Mouse (Mus musculus): ENCODE measurements around the gene Rprd2. TPM values are rescaled to one million over a fixed set of nuclear protein-coding genes. Genes with fewer than 3 reads are reported as not detected.
"Not testable (repeated sequence)": the region's sequence is repeated elsewhere in the genome, so short reads cannot be mapped to it uniquely, and the experiment has no call there.

Rprd2 gene
- polyA plus RNA-seq, 1 experiment from 2014 or later, result 21.1 TPM

GRCm38 (mm10) chr3:95851317-95851716 lies 32.7 kb upstream of the Rprd2 start:
- no peak for DNase-seq (ENCODE audit: extremely low spot score, low spot score)
- no peak overlapping the region for H3K4me3 ChIP-seq
- no peak overlapping the region for H3K27ac ChIP-seq
- H3K9me3 ChIP-seq, result no peaks in the 10 kb centered on the region
- H3K36me3 ChIP-seq (replicated peaks), result peaks cover 74% of the 10 kb centered on the region
- peaks cover 13% of the 10 kb centered on the region for H3K4me1 ChIP-seq
- no peaks in the 10 kb centered on the region for H3K27me3 ChIP-seq (ENCODE audit: poor library complexity, severe bottlenecking)
- 92% methylated on average over 8 of the region's 8 CpGs for WGBS

DNA sequence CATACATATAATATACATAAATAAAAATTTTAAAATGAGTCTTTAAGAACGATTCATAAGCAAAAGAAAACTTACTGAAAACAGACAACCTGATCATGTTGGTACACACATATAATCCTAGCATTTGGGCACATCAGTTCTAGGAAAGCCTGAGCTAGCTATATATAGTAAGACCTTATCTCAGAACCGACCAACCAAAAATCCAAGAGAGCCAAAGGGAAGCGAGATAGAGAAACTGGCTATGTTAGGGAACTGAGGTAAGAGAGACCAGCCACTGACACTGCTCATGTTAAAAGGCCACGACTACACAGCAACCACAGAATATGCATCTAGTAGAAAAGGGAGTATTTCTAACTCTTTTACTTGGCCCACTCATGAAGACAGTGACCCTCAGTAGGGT lies 31.9 kb upstream of the Rprd2 start:
- Histone ChIP-seq H3K9me3 (no peaks in the 10 kb centered on the region), H3K4me3 (no peak overlapping the region), H3K4me1 (peaks cover 8% of the 10 kb centered on the region), H3K36me3 (replicated peaks) (peaks cover 81% of the 10 kb centered on the region), H3K27ac (no peak overlapping the region), H3K27me3 (ENCODE audit: poor library complexity, severe bottlenecking) (no peaks in the 10 kb centered on the region)
- no peak for DNase-seq (ENCODE audit: extremely low spot score, low spot score)
- WGBS, result 93% methylated on average over 4 of the region's 4 CpGs

- 85% methylated on average over 3 of the region's 3 CpGs for WGBS
- Histone ChIP-seq H3K36me3 (replicated peaks) (peaks cover 100% of the 10 kb centered on the region), H3K4me3 (no peak overlapping the region), H3K4me1 (no peaks in the 10 kb centered on the region), H3K9me3 (no peaks in the 10 kb centered on the region), H3K27ac (no peak overlapping the region), H3K27me3 (ENCODE audit: poor library complexity, severe bottlenecking) (no peaks in the 10 kb centered on the region)
- no peak for DNase-seq (ENCODE audit: extremely low spot score, low spot score)
Measured at GRCm38 (mm10) chr3:95842503-95843214, 24.0 kb upstream of the Rprd2 start.

DNA sequence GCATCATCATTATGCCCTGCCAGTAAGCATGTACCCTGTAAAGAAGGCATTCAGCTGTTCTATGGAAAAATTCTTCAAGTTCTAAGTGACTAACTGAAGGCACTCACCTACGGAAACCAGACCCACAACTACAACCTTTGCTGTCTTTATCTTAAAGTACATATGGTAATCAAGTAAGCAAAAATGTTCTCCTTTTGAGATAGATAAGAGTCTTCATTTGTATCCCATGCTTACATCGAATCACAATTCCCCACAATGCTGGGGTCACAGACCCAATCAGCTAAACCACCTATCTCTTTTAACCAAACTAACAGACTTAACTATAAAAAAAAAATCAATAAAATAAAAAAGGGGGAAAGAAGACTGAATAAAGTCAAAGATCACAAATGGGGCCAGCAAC lies 20.6 kb upstream of the Rprd2 start:
- H3K27me3 ChIP-seq (ENCODE audit: poor library complexity, severe bottlenecking), result no peaks in the 10 kb centered on the region
- no peak for DNase-seq (ENCODE audit: extremely low spot score, low spot score)
- H3K4me1 ChIP-seq, result no peaks in the 10 kb centered on the region
- no peaks in the 10 kb centered on the region for H3K9me3 ChIP-seq
- H3K36me3 ChIP-seq (replicated peaks), result peaks cover 99% of the 10 kb centered on the region
- 95% methylated on average over 2 of the region's 2 CpGs for WGBS
- no peak overlapping the region for H3K27ac ChIP-seq
- H3K4me3 ChIP-seq, result no peak overlapping the region

GRCm38 (mm10) chr3:95829053-95829452 lies 10.4 kb upstream of the Rprd2 start:
- no peak overlapping the region for H3K4me3 ChIP-seq
- no peaks in the 10 kb centered on the region for H3K27me3 ChIP-seq (ENCODE audit: poor library complexity, severe bottlenecking)
- no peak overlapping the region for H3K27ac ChIP-seq
- 94% methylated on average over 4 of the region's 4 CpGs for WGBS
- DNase-seq (ENCODE audit: extremely low spot score, low spot score), result no peak
- peaks cover 70% of the 10 kb centered on the region for H3K36me3 ChIP-seq (replicated peaks)
- no peaks in the 10 kb centered on the region for H3K4me1 ChIP-seq
- H3K9me3 ChIP-seq, result no peaks in the 10 kb centered on the region

DNA sequence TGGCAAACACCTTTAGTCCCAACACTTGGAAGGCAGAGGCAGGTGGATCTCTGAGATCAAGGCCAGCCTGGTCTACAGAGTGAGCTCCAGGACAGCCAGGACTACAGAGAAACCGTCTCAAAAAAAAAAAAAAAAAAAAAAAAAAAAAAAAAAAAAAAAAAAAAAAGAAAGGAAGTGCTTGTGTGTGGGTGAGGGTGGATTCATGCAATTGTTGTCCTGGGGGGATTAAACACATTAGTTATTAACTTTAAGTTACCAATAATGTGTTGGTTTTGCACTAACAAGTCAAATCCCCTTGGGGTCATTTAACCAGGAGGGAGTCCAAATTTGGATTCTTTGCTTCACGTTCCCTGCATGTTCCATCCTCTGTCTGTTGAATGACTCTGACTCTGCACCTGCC lies 7.6 kb upstream of the Rprd2 start:
- Histone ChIP-seq H3K9me3 (no peaks in the 10 kb centered on the region), H3K4me1 (no peaks in the 10 kb centered on the region), H3K4me3 (no peak overlapping the region), H3K27ac (no peak overlapping the region), H3K36me3 (replicated peaks) (peaks cover 42% of the 10 kb centered on the region), H3K27me3 (ENCODE audit: poor library complexity, severe bottlenecking) (no peaks in the 10 kb centered on the region)
- no peak for DNase-seq (ENCODE audit: extremely low spot score, low spot score)
- 86% methylated on average over 2 of the region's 2 CpGs for WGBS

- no peaks in the 10 kb centered on the region for H3K9me3 ChIP-seq
- no peak for DNase-seq (ENCODE audit: extremely low spot score, low spot score)
Measured at GRCm38 (mm10) chr3:95820046-95821010, 1.7 kb upstream of the Rprd2 start.

DNA sequence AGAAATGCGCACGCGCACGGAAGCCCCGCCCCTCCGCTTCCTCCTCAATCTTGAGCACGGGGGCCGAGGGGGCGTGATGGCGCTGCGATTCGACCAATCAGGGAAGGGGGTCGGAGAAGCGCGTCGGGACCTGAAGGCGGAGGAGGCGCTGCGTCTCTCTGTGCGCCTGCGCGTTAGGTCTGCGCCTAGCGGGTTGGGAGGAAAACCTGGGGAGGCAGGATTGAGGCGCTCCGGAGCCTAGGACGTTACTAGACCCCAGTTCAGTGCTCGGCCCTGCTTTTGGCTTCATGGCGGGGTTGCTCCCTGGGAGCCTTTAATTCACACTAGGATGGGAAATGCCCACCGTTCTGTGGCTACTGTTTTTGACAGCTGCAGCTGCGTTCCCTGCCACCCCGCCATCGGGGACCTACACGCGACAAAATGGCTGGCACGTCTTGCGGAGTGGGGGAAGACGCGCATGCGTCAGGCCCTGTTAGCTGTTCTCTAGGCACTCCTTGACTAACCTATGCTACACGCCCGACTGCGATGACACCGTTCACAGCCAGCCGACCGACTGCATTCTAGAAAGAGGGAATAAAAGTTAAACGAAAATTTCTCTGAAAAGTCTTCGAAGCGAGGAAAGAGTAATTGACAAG lies 805 bp upstream of the Rprd2 start:
- Histone ChIP-seq H3K4me3 (peak overlapping the region; percentile 91), H3K27me3 (ENCODE audit: poor library complexity, severe bottlenecking) (no peaks in the 10 kb centered on the region), H3K9me3 (no peaks in the 10 kb centered on the region), H3K36me3 (replicated peaks) (peaks cover 12% of the 10 kb centered on the region), H3K27ac (peak overlapping the region; percentile 100), H3K4me1 (peaks cover 36% of the 10 kb centered on the region)
- peak; percentile 99 for DNase-seq (ENCODE audit: extremely low spot score, low spot score)
- under 1% methylated on average over 49 of the region's 49 CpGs for WGBS

More at GRCm38 (mm10) chr3:95820046-95821010, 1.7 kb upstream of the Rprd2 start:
- Histone ChIP-seq H3K4me3 (peak overlapping the region; percentile 91), H3K27me3 (ENCODE audit: poor library complexity, severe bottlenecking) (no peaks in the 10 kb centered on the region), H3K4me1 (peaks cover 36% of the 10 kb centered on the region), H3K36me3 (replicated peaks) (peaks cover 9% of the 10 kb centered on the region), H3K27ac (peak overlapping the region; percentile 100)
- 49% methylated on average over 10 of the region's 10 CpGs for WGBS

GRCm38 (mm10) chr3:95818026-95818511 lies 594 bp downstream of the Rprd2 start:
- WGBS, result under 1% methylated on average over 21 of the region's 21 CpGs
- Histone ChIP-seq H3K4me3 (peak overlapping the region; percentile 91), H3K36me3 (replicated peaks) (peaks cover 25% of the 10 kb centered on the region)

GRCm38 (mm10) chr3:95816681-95817080 lies 2.0 kb downstream of the Rprd2 start:
- no peak overlapping the region for H3K27ac ChIP-seq
- H3K9me3 ChIP-seq, result no peaks in the 10 kb centered on the region
- no peak for DNase-seq (ENCODE audit: extremely low spot score, low spot score)
- H3K36me3 ChIP-seq (replicated peaks), result peaks cover 37% of the 10 kb centered on the region
- no peaks in the 10 kb centered on the region for H3K27me3 ChIP-seq (ENCODE audit: poor library complexity, severe bottlenecking)
- 94% methylated on average over 3 of the region's 3 CpGs for WGBS
- peak overlapping the region; percentile 91 for H3K4me3 ChIP-seq
- H3K4me1 ChIP-seq, result peaks cover 36% of the 10 kb centered on the region

More at GRCm38 (mm10) chr3:95818026-95818511, 594 bp downstream of the Rprd2 start:
- Histone ChIP-seq H3K9me3 (no peaks in the 10 kb centered on the region), H3K27ac (peak overlapping the region; percentile 100), H3K4me1 (peaks cover 36% of the 10 kb centered on the region), H3K27me3 (ENCODE audit: poor library complexity, severe bottlenecking) (no peaks in the 10 kb centered on the region)
- DNase-seq (ENCODE audit: extremely low spot score, low spot score), result peak; percentile 59

DNA sequence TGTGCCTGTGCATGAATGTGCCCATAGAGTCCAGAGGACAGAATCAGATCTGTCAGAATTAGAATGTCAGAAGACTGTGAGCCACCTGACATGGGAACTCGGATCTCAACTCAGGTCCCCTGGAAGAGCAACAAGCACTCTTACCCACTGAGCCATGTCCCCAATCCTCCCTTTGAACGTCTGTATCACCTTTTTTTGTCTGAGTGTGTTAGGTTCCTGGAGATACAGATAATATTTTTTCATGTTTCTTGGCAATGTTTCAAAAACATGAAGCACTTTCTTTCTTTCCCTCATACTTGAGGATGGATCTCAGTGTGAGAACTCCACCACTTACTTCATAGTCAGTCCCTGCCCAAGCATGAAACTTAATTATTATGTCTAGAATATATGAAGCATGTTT lies 10.3 kb downstream of the Rprd2 start:
- DNase-seq (ENCODE audit: extremely low spot score, low spot score), result no peak
- Histone ChIP-seq H3K4me1 (no peaks in the 10 kb centered on the region), H3K9me3 (no peaks in the 10 kb centered on the region), H3K36me3 (replicated peaks) (peaks cover 54% of the 10 kb centered on the region), H3K4me3 (no peak overlapping the region), H3K27me3 (ENCODE audit: poor library complexity, severe bottlenecking) (no peaks in the 10 kb centered on the region), H3K27ac (no peak overlapping the region)
- 76% methylated on average over 2 of the region's 2 CpGs for WGBS

- H3K27me3 ChIP-seq (ENCODE audit: poor library complexity, severe bottlenecking); H3K4me1 ChIP-seq; H3K4me3 ChIP-seq; H3K27ac ChIP-seq; DNase-seq (ENCODE audit: extremely low spot score, low spot score); H3K9me3 ChIP-seq: not testable (repeated sequence)
- 95% methylated on average over 5 of the region's 6 CpGs for WGBS
- peaks cover 56% of the 10 kb centered on the region for H3K36me3 ChIP-seq (replicated peaks)
Measured at GRCm38 (mm10) chr3:95807630-95808029, 11.0 kb downstream of the Rprd2 start.

Data from forebrain, embryonic 10.5 days (tissue).